Mouse (Mus musculus) liver, embryonic 13.5 days (tissue): Measurements from ENCODE around the gene Pdcd6ip. TPM values are rescaled to one million over a fixed set of nuclear protein-coding genes. Genes with fewer than 3 reads are reported as not detected.
"Not testable (repeated sequence)": the region's sequence is repeated elsewhere in the genome, so short reads cannot be mapped to it uniquely, and the experiment has no call there.

Source experiments
- ATAC-seq: fragments of 200-750 bp; cut with Nextera tagmentation; 2 replicates; pipeline ENCODE4 v1.8.0; 2017; ENCODE audit warnings: low read depth, mild to moderate bottlenecking, moderate number of reproducible peaks, moderate library complexity
- DNase-seq: peaks from one replicate; pipeline ENCODE4 v3.0.0; 2022
- H3K27ac ChIP-seq: fragments of 300-500 bp; sonication (generic); 2 replicates; pipeline ENCODE4 v1.5.1; 2015; ENCODE audit warnings: moderate library complexity, mild to moderate bottlenecking, inconsistent platforms
- H3K27me3 ChIP-seq: fragments of 300-500 bp; sonication (generic); 2 replicates; pipeline ENCODE4 v1.6.1; 2015; ENCODE audit warnings: mild to moderate bottlenecking, inconsistent platforms
- H3K36me3 ChIP-seq: fragments of 300-500 bp; sonication (generic); 2 replicates; pipeline ENCODE4 v1.6.1; 2015; ENCODE audit warnings: mild to moderate bottlenecking, inconsistent platforms
- H3K4me1 ChIP-seq: fragments of 300-500 bp; sonication (generic); replicated peaks from 2 replicates; pipeline ENCODE4 v1.6.1; 2015; ENCODE audit warnings: inconsistent platforms
- H3K4me2 ChIP-seq: fragments of 300-500 bp; sonication (generic); 2 replicates; pipeline ENCODE4 v1.6.1; 2015; ENCODE audit warnings: inconsistent platforms, mild to moderate bottlenecking, moderate library complexity
- H3K4me3 ChIP-seq: fragments of 300-500 bp; sonication (generic); replicated peaks from 2 replicates; pipeline ENCODE4 v1.5.1; 2015; ENCODE audit warnings: mild to moderate bottlenecking, inconsistent platforms
- H3K9ac ChIP-seq: fragments of 300-500 bp; sonication (generic); 2 replicates; pipeline ENCODE4 v1.6.1; 2015; ENCODE audit warnings: mild to moderate bottlenecking, inconsistent platforms
- H3K9me3 ChIP-seq: fragments of 300-500 bp; sonication (generic); replicated peaks from 2 replicates; pipeline ENCODE4 v1.6.1; 2016; ENCODE audit warnings: inconsistent platforms
- WGBS: fragments of 180-500 bp; shearing (Covaris S2); methylation state at CpG from one replicate; pipeline ENCODE4 v1.1.7; 2015; ENCODE audit not compliant: insufficient replicate concordance; 5-methylcytosine and 5-hydroxymethylcytosine counted together
- polyA plus RNA-seq: library from polyadenylated mRNA; unstranded; fragments of >200 nt; fragmentation: Nextera tagmentation; extraction: Ambion mirVana; gene quantifications from 2 replicates; pipeline ENCODE4 v1.2.1, GENCODE M21; 2015

Pdcd6ip gene
- polyA plus RNA-seq, 1 experiment from 2014 or later: 37.5 TPM

DNA sequence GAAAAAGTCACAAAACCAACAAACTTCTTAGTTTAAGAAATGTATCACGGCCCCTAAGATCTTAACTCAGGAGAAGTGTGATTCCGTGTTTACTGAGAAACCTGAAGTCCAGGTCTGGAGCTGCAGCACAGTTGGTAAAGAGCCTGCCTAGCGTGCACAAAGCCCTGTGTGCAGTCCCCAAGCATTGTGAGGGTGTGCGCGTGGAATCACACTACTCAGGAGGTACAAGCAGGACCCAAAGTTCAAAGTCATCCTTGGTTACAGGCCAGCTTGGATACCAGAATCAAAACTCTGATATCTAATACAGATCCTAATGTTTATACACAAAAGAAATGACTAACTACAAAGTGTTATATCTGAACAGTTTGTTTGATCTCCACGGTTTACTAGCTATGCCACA lies 34.3 kb downstream of the Pdcd6ip start:
- no peak overlapping the region for H3K27ac ChIP-seq
- no peaks in the 10 kb centered on the region for H3K27me3 ChIP-seq
- no peak for ATAC-seq
- DNase-seq: no peak
- H3K9ac ChIP-seq: no peak overlapping the region
- peaks cover 65% of the 10 kb centered on the region for H3K36me3 ChIP-seq
- no peaks in the 10 kb centered on the region for H3K4me1 ChIP-seq
- no peak overlapping the region for H3K4me2 ChIP-seq
- H3K4me3 ChIP-seq: no peak overlapping the region
- H3K9me3 ChIP-seq: no peaks in the 10 kb centered on the region
- WGBS: 87% methylated on average over 6 of the region's 6 CpGs

GRCm38 (mm10) chr9:113672352-113672751 lies 35.7 kb downstream of the Pdcd6ip start:
- Histone ChIP-seq H3K27ac (no peak overlapping the region), H3K4me1 (no peaks in the 10 kb centered on the region), H3K4me3 (no peak overlapping the region), H3K4me2 (no peak overlapping the region), H3K9me3 (no peaks in the 10 kb centered on the region), H3K27me3 (no peaks in the 10 kb centered on the region), H3K36me3 (peaks cover 65% of the 10 kb centered on the region), H3K9ac (no peak overlapping the region)
- DNase-seq (no peak), ATAC-seq (no peak)
- 86% methylated on average over 5 of the region's 5 CpGs for WGBS

GRCm38 (mm10) chr9:113670857-113671106 lies 37.3 kb downstream of the Pdcd6ip start:
- WGBS: 83% methylated on average over 1 of the region's 1 CpGs
- no peaks in the 10 kb centered on the region for H3K9me3 ChIP-seq
- H3K4me3 ChIP-seq: no peak overlapping the region
- no peak for ATAC-seq
- no peak overlapping the region for H3K9ac ChIP-seq
- no peak overlapping the region for H3K27ac ChIP-seq
- H3K4me1 ChIP-seq: no peaks in the 10 kb centered on the region
- peaks cover 75% of the 10 kb centered on the region for H3K36me3 ChIP-seq
- no peak overlapping the region for H3K4me2 ChIP-seq
- DNase-seq: no peak
- H3K27me3 ChIP-seq: no peaks in the 10 kb centered on the region

DNA sequence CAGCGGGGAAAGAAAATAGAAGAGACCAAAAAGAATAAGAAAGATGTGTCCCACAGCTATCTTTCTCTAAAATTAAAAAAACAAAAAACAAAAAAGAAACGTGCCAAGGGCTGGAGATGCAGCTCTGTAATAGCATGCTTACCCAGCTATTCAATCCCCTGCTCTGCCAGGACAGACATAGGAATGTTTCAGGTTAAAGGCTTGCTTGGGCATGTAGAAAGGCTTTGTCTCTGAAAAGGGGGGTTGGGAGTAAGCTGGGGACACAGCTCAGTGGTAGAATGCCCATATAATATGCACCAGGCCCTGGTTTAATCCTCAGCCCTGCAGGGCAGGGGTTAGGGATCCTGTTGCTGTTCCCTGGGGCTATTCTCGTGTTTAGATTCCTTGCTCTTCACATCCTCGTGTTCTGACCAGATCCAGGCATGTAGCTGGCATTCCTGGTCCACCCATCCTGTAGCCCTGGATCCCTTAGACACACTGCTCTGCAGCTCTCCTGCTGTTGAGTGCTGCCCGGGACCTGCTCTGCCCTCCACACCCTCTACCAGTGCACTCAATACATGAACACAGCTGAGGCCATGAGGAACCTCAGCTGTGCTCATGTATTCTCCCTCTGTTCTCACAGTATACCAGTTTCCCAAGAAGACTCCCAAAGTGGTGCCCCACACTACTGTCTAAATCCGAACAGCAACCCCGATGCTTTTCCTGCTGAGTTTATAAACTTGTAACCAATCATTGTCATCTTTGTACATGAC lies 37.8 kb downstream of the Pdcd6ip start:
- WGBS: 86% methylated on average over 7 of the region's 7 CpGs
- H3K9me3 ChIP-seq: no peaks in the 10 kb centered on the region
- no peak overlapping the region for H3K27ac ChIP-seq
- no peak overlapping the region for H3K4me3 ChIP-seq
- H3K4me1 ChIP-seq: no peaks in the 10 kb centered on the region
- H3K27me3 ChIP-seq: no peaks in the 10 kb centered on the region
- H3K9ac ChIP-seq: no peak overlapping the region
- H3K36me3 ChIP-seq: peaks cover 80% of the 10 kb centered on the region
- DNase-seq (no peak), ATAC-seq (no peak)
- no peak overlapping the region for H3K4me2 ChIP-seq

DNA sequence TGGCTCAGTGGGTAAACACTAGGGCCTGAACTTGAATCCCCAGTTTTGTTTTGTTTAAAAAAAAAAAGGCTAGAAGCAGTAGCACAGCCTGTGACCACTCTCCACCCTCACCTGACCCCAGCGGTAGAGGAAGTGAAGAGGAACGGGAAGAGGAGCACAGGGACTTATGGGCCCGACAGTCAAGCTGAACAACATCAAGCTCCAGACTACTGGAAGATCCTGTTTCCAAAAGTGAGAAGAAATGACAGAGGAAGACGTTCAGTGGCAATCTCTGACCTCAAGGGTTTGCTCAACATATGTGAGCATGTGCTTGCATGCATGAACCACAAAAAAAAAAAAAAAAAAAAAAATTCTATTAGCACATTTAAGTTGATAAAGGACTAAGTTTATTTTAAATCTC lies 44.6 kb downstream of the Pdcd6ip start:
- H3K27ac ChIP-seq: no peak overlapping the region
- no peak overlapping the region for H3K9ac ChIP-seq
- 71% methylated on average over 4 of the region's 4 CpGs for WGBS
- H3K4me1 ChIP-seq: no peaks in the 10 kb centered on the region
- no peaks in the 10 kb centered on the region for H3K9me3 ChIP-seq
- DNase-seq (no peak), ATAC-seq (no peak)
- H3K36me3 ChIP-seq: peaks cover 80% of the 10 kb centered on the region
- no peaks in the 10 kb centered on the region for H3K27me3 ChIP-seq
- H3K4me3 ChIP-seq: no peak overlapping the region
- H3K4me2 ChIP-seq: no peak overlapping the region

GRCm38 (mm10) chr9:113657837-113658236 lies 50.2 kb downstream of the Pdcd6ip start:
- Histone ChIP-seq H3K4me2 (no peak overlapping the region), H3K4me1 (no peaks in the 10 kb centered on the region), H3K4me3 (no peak overlapping the region), H3K9ac (no peak overlapping the region), H3K27ac (no peak overlapping the region), H3K9me3 (no peaks in the 10 kb centered on the region), H3K36me3 (peaks cover 81% of the 10 kb centered on the region), H3K27me3 (no peaks in the 10 kb centered on the region)
- DNase-seq: no peak
- no peak for ATAC-seq
- 78% methylated on average over 1 of the region's 1 CpGs for WGBS

- peaks cover 51% of the 10 kb centered on the region for H3K36me3 ChIP-seq
These were observed 54.5 kb downstream of the Pdcd6ip start for GRCm38 (mm10) chr9:113653571-113653970.

DNA sequence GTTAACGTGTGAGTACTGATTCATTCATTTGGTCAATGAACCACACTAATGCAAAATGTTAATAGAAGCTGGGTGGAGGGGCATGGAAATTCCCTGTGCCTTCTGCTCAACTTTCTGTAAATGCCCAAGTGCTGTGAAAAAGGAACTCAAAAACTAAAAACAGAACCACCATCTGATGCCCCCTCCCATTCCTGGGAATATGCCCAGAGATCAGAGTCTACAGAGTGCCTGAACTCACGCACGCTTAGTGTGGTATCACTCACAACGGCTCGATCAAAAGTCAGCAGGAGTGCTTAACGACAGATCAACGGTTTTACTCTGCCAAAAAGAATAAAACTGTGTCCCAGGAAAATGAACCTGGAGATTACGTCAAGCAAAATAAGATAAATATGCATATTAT lies 57.3 kb downstream of the Pdcd6ip start:
- Histone ChIP-seq H3K36me3 (peaks cover 27% of the 10 kb centered on the region), H3K4me1 (no peaks in the 10 kb centered on the region), H3K27ac (no peak overlapping the region), H3K27me3 (no peaks in the 10 kb centered on the region), H3K9me3 (no peaks in the 10 kb centered on the region), H3K9ac (no peak overlapping the region), H3K4me3 (no peak overlapping the region), H3K4me2 (no peak overlapping the region)
- WGBS: 77% methylated on average over 8 of the region's 8 CpGs
- DNase-seq (no peak), ATAC-seq (no peak)

More at GRCm38 (mm10) chr9:113653571-113653970, 54.5 kb downstream of the Pdcd6ip start:
- H3K4me3 ChIP-seq: no peak overlapping the region
- WGBS: 79% methylated on average over 8 of the region's 8 CpGs
- H3K4me2 ChIP-seq: no peak overlapping the region
- DNase-seq (no peak), ATAC-seq (no peak)
- H3K4me1 ChIP-seq: no peaks in the 10 kb centered on the region
- no peaks in the 10 kb centered on the region for H3K27me3 ChIP-seq
- H3K27ac ChIP-seq: no peak overlapping the region
- H3K9ac ChIP-seq: no peak overlapping the region
- H3K9me3 ChIP-seq: no peaks in the 10 kb centered on the region

- 58% methylated on average over 8 of the region's 8 CpGs for WGBS
- not testable (repeated sequence) for H3K9ac ChIP-seq, H3K4me2 ChIP-seq, H3K27ac ChIP-seq, ATAC-seq, H3K9me3 ChIP-seq, H3K4me3 ChIP-seq, DNase-seq, H3K27me3 ChIP-seq, H3K4me1 ChIP-seq
- H3K36me3 ChIP-seq: peaks cover 15% of the 10 kb centered on the region
These were observed 58.8 kb downstream of the Pdcd6ip start for GRCm38 (mm10) chr9:113649211-113649610.

- Histone ChIP-seq H3K9ac (no peak overlapping the region), H3K4me3 (no peak overlapping the region), H3K36me3 (no peaks in the 10 kb centered on the region), H3K4me2 (no peak overlapping the region), H3K27me3 (no peaks in the 10 kb centered on the region), H3K9me3 (no peaks in the 10 kb centered on the region), H3K4me1 (no peaks in the 10 kb centered on the region), H3K27ac (no peak overlapping the region)
- DNase-seq (no peak), ATAC-seq (no peak)
- 35% methylated on average over 5 of the region's 5 CpGs for WGBS
These were observed 62.3 kb downstream of the Pdcd6ip start for GRCm38 (mm10) chr9:113645837-113646169.

GRCm38 (mm10) chr9:113645153-113645836 lies 62.8 kb downstream of the Pdcd6ip start:
- no peaks in the 10 kb centered on the region for H3K9me3 ChIP-seq
- no peaks in the 10 kb centered on the region for H3K27me3 ChIP-seq
- H3K4me1 ChIP-seq: no peaks in the 10 kb centered on the region
- no peak overlapping the region for H3K4me2 ChIP-seq
- H3K9ac ChIP-seq: no peak overlapping the region
- no peaks in the 10 kb centered on the region for H3K36me3 ChIP-seq
- no peak for DNase-seq
- 24% methylated on average over 8 of the region's 11 CpGs for WGBS
- no peak for ATAC-seq
- no peak overlapping the region for H3K4me3 ChIP-seq
- H3K27ac ChIP-seq: no peak overlapping the region

DNA sequence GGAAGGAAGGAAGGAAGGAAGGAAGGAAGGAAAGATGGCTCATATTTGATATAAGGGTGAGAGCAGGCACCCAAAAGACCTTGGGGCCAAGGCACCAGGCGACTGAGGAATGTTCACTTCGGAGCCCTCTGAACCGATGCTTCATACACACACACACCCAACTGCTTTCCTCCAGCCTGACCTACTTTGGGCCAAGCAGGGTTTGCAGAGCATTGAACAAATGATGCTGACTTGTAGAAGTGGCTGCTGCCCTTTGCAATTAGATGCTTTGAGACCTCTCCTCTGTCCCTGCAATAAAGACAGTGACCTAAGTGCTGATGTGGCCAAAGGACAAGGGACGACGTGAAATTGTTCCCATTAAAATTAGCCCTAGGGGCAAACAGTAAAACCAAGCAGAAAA lies 63.4 kb downstream of the Pdcd6ip start:
- H3K9me3 ChIP-seq: no peaks in the 10 kb centered on the region
- no peaks in the 10 kb centered on the region for H3K4me1 ChIP-seq
- no peak overlapping the region for H3K9ac ChIP-seq
- no peaks in the 10 kb centered on the region for H3K36me3 ChIP-seq
- 61% methylated on average over 5 of the region's 5 CpGs for WGBS
- H3K27me3 ChIP-seq: no peaks in the 10 kb centered on the region
- no peak overlapping the region for H3K4me3 ChIP-seq
- no peak overlapping the region for H3K4me2 ChIP-seq
- no peak for DNase-seq
- no peak for ATAC-seq
- H3K27ac ChIP-seq: no peak overlapping the region
